Mouse (Mus musculus) spleen, adult 2 months (tissue): ENCODE measurements around the gene Ptger2. TPM values are rescaled to one million over a fixed set of nuclear protein-coding genes. Genes with fewer than 3 reads are reported as not detected.

Experiments
- DNase-seq, 2 experiments: peaks; one replicate each; pipeline versions ENCODE4 v3.0.0 to v3.0.0-alpha.2; 2012 to 2021; ENCODE audit warnings: low spot score in 2 of 2, low read depth in 1 of 2
- H3K27ac ChIP-seq: fragments of 200-500 bp; 2 replicates; pipeline ENCODE4 v1.5.1; 2012; ENCODE audit warnings: low read length, inconsistent platforms; ENCODE audit not compliant: insufficient read depth
- H3K27me3 ChIP-seq: fragments of 200-500 bp; 2 replicates; pipeline ENCODE4 v1.6.1; 2012; ENCODE audit warnings: mild to moderate bottlenecking, moderate library complexity, low read length, inconsistent platforms; ENCODE audit not compliant: control insufficient read depth, insufficient read depth
- H3K36me3 ChIP-seq: fragments of 200-500 bp; 2 replicates; pipeline ENCODE4 v1.6.1; 2012; ENCODE audit warnings: mild to moderate bottlenecking, low read length, inconsistent platforms; ENCODE audit not compliant: control insufficient read depth, insufficient read depth
- H3K4me1 ChIP-seq: fragments of 200-500 bp; 2 replicates; pipeline ENCODE4 v1.6.1; 2011; ENCODE audit warnings: inconsistent platforms; ENCODE audit not compliant: control insufficient read depth, insufficient read depth, insufficient read length
- H3K4me3 ChIP-seq: fragments of 200-500 bp; 2 replicates; pipeline ENCODE4 v1.5.1; 2011; ENCODE audit warnings: mild to moderate bottlenecking, inconsistent platforms; ENCODE audit not compliant: insufficient read depth, insufficient read length; ENCODE audit errors: extremely low read depth
- CTCF ChIP-seq: fragments of 200-500 bp; IDR thresholded peaks from 2 replicates; pipeline ENCODE4 v1.5.1; 2011; ENCODE audit warnings: mild to moderate bottlenecking, inconsistent platforms; ENCODE audit not compliant: insufficient read depth, insufficient read length, insufficient replicate concordance; ENCODE audit errors: extremely low read depth
- POLR2A ChIP-seq: fragments of 200-500 bp; IDR thresholded peaks from 2 replicates; pipeline ENCODE4 v1.6.1; 2011; ENCODE audit warnings: low read depth, low read length, inconsistent platforms
- WGBS: fragments of 180-500 bp; shearing (Covaris S2); methylation state at CpG from one replicate; pipeline ENCODE4 v1.1.7; 2018; 5-methylcytosine and 5-hydroxymethylcytosine counted together
- polyA plus RNA-seq: library from polyadenylated mRNA; depleted of rRNA; stranded (reverse); fragments of >200 nt; gene quantifications from 2 replicates; pipeline ENCODE4 v1.2.3, GENCODE M21; 2012

Ptger2 gene
- polyA plus RNA-seq, 1 experiment = 3.8 TPM

DNA sequence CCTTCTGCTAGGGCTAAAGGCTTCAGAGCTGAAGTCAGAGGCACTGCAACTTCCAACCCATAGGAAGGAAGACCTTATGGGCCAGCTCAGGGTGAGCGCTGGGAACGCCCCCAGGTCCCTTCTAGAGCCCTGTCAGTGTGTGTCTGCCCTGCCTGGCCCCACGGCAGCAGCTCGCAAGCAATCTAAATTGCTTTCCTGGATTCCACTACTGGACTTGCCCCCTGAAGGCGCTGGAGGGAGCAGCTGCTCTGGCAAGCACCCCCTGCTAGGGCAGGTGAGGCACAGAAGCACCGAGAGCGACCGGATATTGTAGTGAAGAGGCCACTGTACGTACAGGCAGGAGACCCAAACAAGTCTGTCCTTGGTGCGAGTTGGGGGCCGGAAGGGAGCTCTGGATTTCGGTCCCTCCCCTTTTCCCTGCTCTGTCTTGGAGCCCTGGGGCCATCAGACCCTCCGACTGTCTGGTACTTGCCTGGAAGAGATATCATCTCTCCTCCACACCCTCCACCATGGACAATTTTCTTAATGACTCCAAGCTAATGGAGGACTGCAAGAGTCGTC lies 541 bp downstream of the Ptger2 start:
- peak in 1 of 2 experiments; percentile 29 for DNase-seq
- Histone ChIP-seq H3K4me3 (peak overlapping the region; percentile 66), H3K27me3 (no peaks in the 10 kb centered on the region), H3K36me3 (no peaks in the 10 kb centered on the region), H3K4me1 (peaks cover 13% of the 10 kb centered on the region; the same call in 1 of the 2 replicates), H3K27ac (peak overlapping the region; percentile 55)
- TF ChIP-seq CTCF = no peak
- no peak for TF ChIP-seq POLR2A
- 2% methylated on average over 14 of the region's 14 CpGs for WGBS

DNA sequence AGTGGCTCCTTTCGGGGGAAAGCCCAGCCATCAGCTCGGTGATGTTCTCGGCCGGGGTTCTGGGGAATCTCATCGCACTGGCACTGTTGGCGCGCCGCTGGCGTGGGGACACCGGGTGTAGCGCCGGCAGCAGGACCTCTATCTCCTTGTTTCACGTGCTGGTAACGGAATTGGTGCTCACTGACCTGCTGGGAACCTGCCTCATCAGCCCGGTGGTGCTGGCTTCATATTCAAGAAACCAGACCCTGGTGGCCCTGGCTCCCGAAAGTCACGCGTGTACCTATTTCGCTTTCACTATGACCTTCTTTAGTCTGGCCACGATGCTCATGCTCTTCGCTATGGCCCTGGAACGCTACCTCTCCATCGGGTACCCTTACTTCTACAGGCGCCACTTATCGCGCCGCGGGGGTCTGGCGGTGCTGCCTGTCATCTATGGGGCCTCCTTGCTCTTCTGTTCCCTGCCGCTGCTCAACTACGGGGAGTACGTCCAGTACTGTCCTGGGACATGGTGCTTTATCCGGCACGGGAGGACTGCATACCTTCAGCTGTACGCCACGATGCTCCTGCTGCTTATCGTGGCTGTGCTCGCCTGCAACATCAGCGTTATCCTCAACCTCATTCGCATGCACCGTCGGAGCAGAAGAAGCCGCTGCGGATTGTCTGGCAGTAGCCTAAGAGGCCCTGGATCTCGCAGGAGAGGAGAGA lies 1.2 kb downstream of the Ptger2 start:
- peak in 1 of 2 experiments; percentile 13 for DNase-seq
- no peaks in the 10 kb centered on the region for H3K36me3 ChIP-seq
- peak overlapping the region; percentile 55 for H3K27ac ChIP-seq
- 5% methylated on average over 45 of the region's 45 CpGs for WGBS
- TF ChIP-seq CTCF (no peak), POLR2A (no peak)
- H3K27me3 ChIP-seq = no peaks in the 10 kb centered on the region
- H3K4me3 ChIP-seq = peak overlapping the region; percentile 66
- peaks cover 13% of the 10 kb centered on the region; the same call in 1 of the 2 replicates for H3K4me1 ChIP-seq

DNA sequence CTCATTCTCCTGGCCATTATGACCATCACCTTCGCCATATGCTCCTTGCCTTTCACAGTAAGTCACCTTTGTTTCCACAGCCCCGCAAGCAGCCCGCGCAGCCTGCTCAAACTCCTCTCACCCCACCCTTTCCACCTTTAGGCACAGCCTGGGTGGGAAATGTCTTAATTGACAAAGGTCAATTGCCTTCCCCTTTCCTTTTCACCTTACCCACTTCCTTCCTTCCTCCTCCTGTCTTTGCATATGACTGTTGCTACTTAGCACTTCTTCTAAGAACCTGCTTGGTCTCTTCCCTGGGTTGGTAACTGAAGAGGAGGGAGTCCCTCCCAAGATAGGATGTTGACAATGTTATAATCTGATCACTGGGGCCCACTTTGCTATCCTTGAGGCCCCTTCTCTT lies 1.8 kb downstream of the Ptger2 start:
- H3K27ac ChIP-seq = peak overlapping the region; percentile 55
- H3K4me1 ChIP-seq = peaks cover 13% of the 10 kb centered on the region; the same call in 1 of the 2 replicates
- no peak for DNase-seq
- no peaks in the 10 kb centered on the region for H3K27me3 ChIP-seq
- H3K36me3 ChIP-seq = no peaks in the 10 kb centered on the region
- WGBS = 15% methylated on average over 4 of the region's 4 CpGs
- TF ChIP-seq CTCF = no peak
- TF ChIP-seq POLR2A = no peak
- H3K4me3 ChIP-seq = peak overlapping the region; percentile 66

DNA sequence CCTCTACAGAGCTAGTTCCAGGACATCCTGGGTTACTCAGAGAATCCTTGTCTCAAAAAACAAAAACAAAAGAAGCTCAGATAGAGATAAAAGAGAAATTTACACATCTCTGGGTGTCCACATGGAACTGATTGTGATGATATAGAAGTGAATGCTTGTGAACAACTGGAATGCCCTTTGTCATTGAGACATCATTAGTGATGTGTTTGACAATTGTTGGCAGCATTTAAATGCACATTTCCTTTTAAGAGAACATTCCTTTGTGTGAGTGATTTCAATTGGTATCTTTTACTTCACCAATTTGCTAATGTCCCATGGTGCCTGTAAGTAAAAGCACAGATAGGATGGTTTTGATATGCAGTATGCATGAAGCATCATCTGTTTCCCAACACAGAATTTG lies 6.3 kb downstream of the Ptger2 start:
- no peak overlapping the region for H3K27ac ChIP-seq
- peaks cover 10% of the 10 kb centered on the region; the same call in 1 of the 2 replicates for H3K4me1 ChIP-seq
- no peak for DNase-seq
- no peaks in the 10 kb centered on the region for H3K27me3 ChIP-seq
- no peaks in the 10 kb centered on the region for H3K36me3 ChIP-seq
- no peak overlapping the region for H3K4me3 ChIP-seq
- no peak for TF ChIP-seq CTCF
- TF ChIP-seq POLR2A = no peak

DNA sequence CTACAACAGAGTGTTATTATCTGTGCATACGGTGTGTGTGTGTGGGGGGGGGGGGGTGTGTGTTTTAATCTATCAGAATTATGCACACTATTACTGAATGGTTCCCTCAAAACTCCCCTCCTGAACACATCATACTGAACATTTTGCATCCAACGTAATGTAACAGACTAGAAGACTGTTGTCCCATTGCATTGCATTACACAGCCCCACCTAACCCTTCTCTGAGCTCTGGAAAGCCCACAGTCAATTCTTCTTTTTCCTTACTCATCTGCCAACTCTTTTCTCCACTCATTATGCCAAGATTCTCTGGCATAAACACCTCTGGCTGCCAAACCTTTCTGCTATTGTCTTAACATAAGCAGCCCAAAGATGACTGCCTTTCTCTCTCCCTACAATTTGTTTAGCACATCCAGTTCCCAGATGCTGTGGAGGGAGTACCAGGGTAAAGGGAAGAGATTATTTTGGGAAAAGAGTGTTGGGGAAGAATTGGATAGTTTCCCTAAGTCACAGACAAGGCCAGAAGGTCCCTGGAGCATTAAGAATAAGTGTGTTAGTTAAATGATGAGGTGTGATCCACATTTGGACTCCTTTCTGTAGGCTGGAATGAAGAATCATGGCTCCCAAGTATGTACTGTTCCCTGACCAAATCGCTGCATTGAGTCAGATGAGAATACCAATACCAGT lies 12.2 kb downstream of the Ptger2 start:
- no peaks in the 10 kb centered on the region for H3K4me1 ChIP-seq
- DNase-seq = no peak
- TF ChIP-seq CTCF (no peak), POLR2A (no peak)
- H3K27ac ChIP-seq = no peak overlapping the region
- no peaks in the 10 kb centered on the region for H3K36me3 ChIP-seq
- H3K4me3 ChIP-seq = no peak overlapping the region
- no peaks in the 10 kb centered on the region for H3K27me3 ChIP-seq
- 91% methylated on average over 3 of the region's 3 CpGs for WGBS

DNA sequence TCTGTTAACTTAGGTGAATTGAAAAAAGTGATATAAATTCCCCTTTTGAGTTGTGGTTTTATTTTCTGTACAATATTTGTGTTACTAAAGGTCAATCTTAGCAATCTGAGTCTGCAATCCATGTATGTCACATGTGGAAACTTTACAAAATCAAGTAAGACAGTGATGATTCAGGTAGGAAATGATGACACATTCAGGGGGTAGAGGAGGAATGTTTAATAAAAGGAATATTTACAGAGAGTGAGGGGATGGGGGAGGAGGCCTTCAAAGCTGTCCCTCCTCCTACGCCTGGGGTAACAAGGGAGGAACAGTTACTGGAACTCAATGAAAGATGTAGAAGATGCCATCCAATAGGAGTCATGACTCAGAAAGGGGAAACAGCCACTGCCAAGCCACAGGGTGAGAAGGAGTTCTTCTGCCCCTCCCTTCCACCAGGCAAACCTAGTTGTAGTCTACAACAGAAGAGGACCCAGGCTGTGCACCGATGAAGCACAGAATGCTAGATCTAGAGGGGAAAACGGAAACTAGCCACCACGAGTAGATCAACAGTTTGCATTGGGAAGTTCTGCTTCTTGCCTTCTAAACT lies 17.8 kb downstream of the Ptger2 start:
- WGBS = 36% methylated on average over 4 of the region's 4 CpGs
- TF ChIP-seq CTCF (no peak), POLR2A (no peak)
- DNase-seq = no peak
- H3K36me3 ChIP-seq = no peaks in the 10 kb centered on the region
- no peaks in the 10 kb centered on the region for H3K27me3 ChIP-seq
- no peak overlapping the region for H3K27ac ChIP-seq
- H3K4me1 ChIP-seq = no peaks in the 10 kb centered on the region
- H3K4me3 ChIP-seq = no peak overlapping the region

- Histone ChIP-seq H3K27me3 (no peaks in the 10 kb centered on the region), H3K4me1 (no peaks in the 10 kb centered on the region), H3K27ac (no peak overlapping the region), H3K4me3 (no peak overlapping the region), H3K36me3 (no peaks in the 10 kb centered on the region)
- no peak for TF ChIP-seq CTCF
- no peak for TF ChIP-seq POLR2A
- DNase-seq = no peak
- 92% methylated on average over 1 of the region's 1 CpGs for WGBS
Observed at GRCm38 (mm10) chr14:45009242-45009641, 21.2 kb downstream of the Ptger2 start.
